Mouse (Mus musculus): Measurements from ENCODE around the gene Meis2. TPM values are rescaled to one million over a fixed set of nuclear protein-coding genes. Genes with fewer than 3 reads are reported as not detected.

The Meis2 gene
- total and polyA plus RNA-seq, 3 experiments: 3.1 to 9.8 TPM; not detected in 1

DNA sequence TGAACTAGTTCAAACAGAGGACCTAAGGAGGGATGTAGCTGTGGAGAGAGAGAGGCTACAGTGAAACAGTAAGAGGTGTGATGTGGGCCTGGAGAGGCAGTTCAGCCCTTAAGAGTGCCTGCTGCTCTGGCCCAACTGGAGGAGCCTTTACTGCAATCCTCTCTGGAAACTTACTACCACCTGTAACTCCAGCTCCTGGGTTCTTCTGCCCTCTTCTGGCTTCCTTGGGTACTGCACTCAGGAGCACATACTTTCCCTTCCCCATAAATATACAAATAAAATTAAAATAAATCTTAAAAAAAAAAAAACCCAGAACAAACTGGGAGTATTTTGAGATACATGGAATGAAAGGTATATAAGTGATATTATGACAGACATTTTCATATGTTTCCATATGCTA is 35.6 kb upstream of the Meis2 start:
- TF ChIP-seq ZC3H11A (IDR thresholded peaks at IDR 0.05; ENCODE audit: low read depth, low read length) (peak; percentile 91), CTCF (IDR thresholded peaks at IDR 0.05 in 2 of 3, conservative IDR thresholded peaks at IDR 0.05 in 1 of 3; ENCODE audit: control insufficient read depth in 1 of 3, insufficient read depth in 1 of 3, low read depth in 2 of 3, low read length in 3 of 3, poor library complexity in 1 of 3, severe bottlenecking in 1 of 3) (peak; percentile 68 to 75 (median 73)), SMC3 (IDR thresholded peaks at IDR 0.05; ENCODE audit: low read depth, low read length) (peak; percentile 85), CHD2 (IDR thresholded peaks at IDR 0.05; ENCODE audit: low read length) (no peak), SIN3A (IDR thresholded peaks at IDR 0.05; ENCODE audit: low read length) (no peak), MAFK (IDR thresholded peaks at IDR 0.05; ENCODE audit: borderline replicate concordance, low read depth, low read length) (no peak), RAD21 (IDR thresholded peaks at IDR 0.05; ENCODE audit: low read depth, low read length) (peak; percentile 88)
- Histone ChIP-seq H3K4me3 (ENCODE audit: control insufficient read depth in 1 of 2, insufficient read depth in 1 of 2, low read depth in 2 of 2, low read length in 2 of 2) (no peak overlapping the region), H3K36me3 (ENCODE audit: control insufficient read depth in 1 of 2, insufficient read depth in 2 of 2, low read length in 2 of 2) (no peaks in the 10 kb centered on the region), H3K9me3 (replicated peaks; ENCODE audit: insufficient read depth, low read length) (no peaks in the 10 kb centered on the region), H3K4me1 (ENCODE audit: control insufficient read depth in 1 of 2, insufficient read depth in 2 of 2, low read length in 2 of 2) (no peaks in the 10 kb centered on the region), H3K9ac (ENCODE audit: control insufficient read depth, low read depth, low read length, poor library complexity, severe bottlenecking) (no peak overlapping the region), H3K27ac (ENCODE audit: control insufficient read depth, low read depth, low read length) (no peak overlapping the region), H3K27me3 (ENCODE audit: control insufficient read depth in 1 of 2, insufficient read depth in 2 of 2, low read length in 2 of 2) (no peaks in the 10 kb centered on the region; a peak in 1 of 4 replicates), H3K79me2 (ENCODE audit: control insufficient read depth, insufficient read depth, low read length, poor library complexity) (no peaks in the 10 kb centered on the region)
- DNase-seq (ENCODE audit: low read depth, low spot score): peak; percentile 70

DNA sequence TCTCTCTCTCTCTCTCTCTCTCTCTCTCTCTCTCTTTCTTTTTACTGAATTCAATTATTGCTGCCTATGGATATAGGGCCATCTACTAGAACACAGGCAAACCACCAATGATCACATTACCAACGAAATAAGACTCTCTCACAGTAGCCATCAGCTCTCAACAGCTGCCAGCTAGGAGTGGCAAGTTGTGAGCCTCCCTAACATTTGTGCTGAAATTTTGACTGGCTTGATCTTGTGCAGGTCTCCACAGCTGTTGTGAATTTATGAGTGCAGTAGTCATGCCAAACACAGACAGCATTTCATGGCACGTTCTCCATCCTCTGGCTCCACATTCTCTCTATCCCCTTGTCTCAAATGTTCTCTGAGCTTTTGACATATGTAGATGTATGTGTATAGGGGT is 15.3 kb upstream of the Meis2 start:
- DNase-seq (ENCODE audit: low read depth, low spot score): no peak
- no peak overlapping the region for H3K9ac ChIP-seq (ENCODE audit: control insufficient read depth, low read depth, low read length, poor library complexity, severe bottlenecking)
- H3K9me3 ChIP-seq (replicated peaks; ENCODE audit: insufficient read depth, low read length): no peaks in the 10 kb centered on the region
- H3K27me3 ChIP-seq (ENCODE audit: control insufficient read depth in 1 of 2, insufficient read depth in 2 of 2, low read length in 2 of 2): no peaks in the 10 kb centered on the region; a peak in 1 of 4 replicates
- no peaks in the 10 kb centered on the region for H3K79me2 ChIP-seq (ENCODE audit: control insufficient read depth, insufficient read depth, low read length, poor library complexity)
- H3K27ac ChIP-seq (ENCODE audit: control insufficient read depth, low read depth, low read length): no peak overlapping the region
- no peak overlapping the region for H3K4me3 ChIP-seq (ENCODE audit: control insufficient read depth in 1 of 2, insufficient read depth in 1 of 2, low read depth in 2 of 2, low read length in 2 of 2)
- TF ChIP-seq RCOR1 (IDR thresholded peaks at IDR 0.05; ENCODE audit: low read depth, low read length) (no peak), CHD2 (IDR thresholded peaks at IDR 0.05; ENCODE audit: low read length) (no peak), SIN3A (IDR thresholded peaks at IDR 0.05; ENCODE audit: low read length) (no peak), TBP (IDR thresholded peaks at IDR 0.05; ENCODE audit: low read depth, low read length) (no peak), ZC3H11A (IDR thresholded peaks at IDR 0.05; ENCODE audit: low read depth, low read length) (no peak), RAD21 (IDR thresholded peaks at IDR 0.05; ENCODE audit: low read depth, low read length) (no peak), UBTF (IDR thresholded peaks at IDR 0.05; ENCODE audit: borderline replicate concordance, insufficient read depth, low read depth, low read length) (no peak), E2F4 (IDR thresholded peaks at IDR 0.05; ENCODE audit: borderline replicate concordance, low read depth, low read length) (no peak), CHD1 (IDR thresholded peaks at IDR 0.05; ENCODE audit: low read depth, low read length) (no peak), POLR2A (IDR thresholded peaks at IDR 0.05; ENCODE audit: control insufficient read depth in 1 of 2, insufficient read depth in 1 of 2, low read depth in 1 of 2, low read length in 2 of 2, poor library complexity in 1 of 2) (no peak), MYB (IDR thresholded peaks at IDR 0.05; ENCODE audit: low read depth, low read length) (no peak), TCF12 (IDR thresholded peaks at IDR 0.05; ENCODE audit: low read depth, low read length) (no peak)
- H3K36me3 ChIP-seq (ENCODE audit: control insufficient read depth in 1 of 2, insufficient read depth in 2 of 2, low read length in 2 of 2): no peaks in the 10 kb centered on the region
- no peaks in the 10 kb centered on the region for H3K4me1 ChIP-seq (ENCODE audit: control insufficient read depth in 1 of 2, insufficient read depth in 2 of 2, low read length in 2 of 2)

DNA sequence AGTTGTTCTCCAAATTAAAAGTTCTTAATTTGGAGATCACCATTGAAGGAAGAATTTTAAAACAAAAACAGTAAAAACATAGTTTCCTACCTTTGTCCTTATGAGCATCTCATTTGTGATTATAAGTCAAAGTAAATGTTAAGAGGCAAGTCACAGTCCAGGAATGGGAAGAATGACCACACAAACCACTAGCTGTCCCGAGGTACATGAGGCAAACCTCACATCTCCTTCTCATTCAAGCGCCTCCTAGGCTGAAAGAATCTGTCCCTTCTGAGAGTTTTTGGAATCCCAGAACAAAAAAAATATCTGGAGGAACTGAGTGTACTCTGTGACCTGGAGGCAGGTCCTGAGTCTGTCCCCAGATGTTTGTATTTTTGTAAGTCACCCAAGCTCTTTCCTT is 13.2 kb upstream of the Meis2 start:
- H3K4me1 ChIP-seq (ENCODE audit: control insufficient read depth in 1 of 2, insufficient read depth in 2 of 2, low read length in 2 of 2): no peaks in the 10 kb centered on the region
- no peak for TF ChIP-seq CHD1 (IDR thresholded peaks at IDR 0.05; ENCODE audit: low read depth, low read length)
- TF ChIP-seq MAX (IDR thresholded peaks at IDR 0.05; ENCODE audit: low read length): no peak
- no peak for TF ChIP-seq KAT2A (conservative IDR thresholded peaks at IDR 0.05; ENCODE audit: low read depth, low read length)
- no peak for TF ChIP-seq E2F4 (IDR thresholded peaks at IDR 0.05; ENCODE audit: borderline replicate concordance, low read depth, low read length)
- no peak for TF ChIP-seq TCF12 (IDR thresholded peaks at IDR 0.05; ENCODE audit: low read depth, low read length)
- TF ChIP-seq ETS1 (IDR thresholded peaks at IDR 0.05; ENCODE audit: low read depth, low read length): no peak
- no peak for TF ChIP-seq CHD2 (IDR thresholded peaks at IDR 0.05; ENCODE audit: low read length)
- no peak for TF ChIP-seq TAL1 (IDR thresholded peaks at IDR 0.05; ENCODE audit: low read length)
- no peak for TF ChIP-seq RAD21 (IDR thresholded peaks at IDR 0.05; ENCODE audit: low read depth, low read length)
- H3K9ac ChIP-seq (ENCODE audit: control insufficient read depth, low read depth, low read length, poor library complexity, severe bottlenecking): no peak overlapping the region
- no peaks in the 10 kb centered on the region for H3K9me3 ChIP-seq (replicated peaks; ENCODE audit: insufficient read depth, low read length)
- H3K36me3 ChIP-seq (ENCODE audit: control insufficient read depth in 1 of 2, insufficient read depth in 2 of 2, low read length in 2 of 2): no peaks in the 10 kb centered on the region
- no peaks in the 10 kb centered on the region for H3K79me2 ChIP-seq (ENCODE audit: control insufficient read depth, insufficient read depth, low read length, poor library complexity)
- no peak for DNase-seq (ENCODE audit: low read depth, low spot score)
- H3K4me3 ChIP-seq (ENCODE audit: control insufficient read depth in 1 of 2, insufficient read depth in 1 of 2, low read depth in 2 of 2, low read length in 2 of 2): no peak overlapping the region
- H3K27me3 ChIP-seq (ENCODE audit: control insufficient read depth in 1 of 2, insufficient read depth in 2 of 2, low read length in 2 of 2): no peaks in the 10 kb centered on the region
- no peak overlapping the region for H3K27ac ChIP-seq (ENCODE audit: control insufficient read depth, low read depth, low read length)

Data from MEL (cell line).